Mouse (Mus musculus) neural tube, embryonic 15.5 days (tissue): ENCODE results near the gene Drp2. TPM values are rescaled to one million over a fixed set of nuclear protein-coding genes. Genes with fewer than 3 reads are reported as not detected.

Experiments used
- ATAC-seq: fragments of 200-750 bp; cut with Nextera tagmentation; 2 replicates; pipeline ENCODE4 v1.8.0; 2017; ENCODE audit warnings: mild to moderate bottlenecking, moderate TSS enrichment, moderate library complexity; ENCODE audit not compliant: low FRiP score
- H3K27ac ChIP-seq: fragments of 300-500 bp; sonication (generic); replicated peaks from 2 replicates; pipeline ENCODE4 v1.5.1; 2015; ENCODE audit warnings: mild to moderate bottlenecking, inconsistent platforms
- H3K27me3 ChIP-seq: fragments of 300-500 bp; sonication (generic); replicated peaks from 2 replicates; pipeline ENCODE4 v1.6.1; 2015; ENCODE audit warnings: inconsistent platforms
- H3K36me3 ChIP-seq: fragments of 300-500 bp; sonication (generic); 2 replicates; pipeline ENCODE4 v1.6.1; 2015; ENCODE audit warnings: inconsistent platforms
- H3K4me1 ChIP-seq: fragments of 300-500 bp; sonication (generic); 2 replicates; pipeline ENCODE4 v1.6.1; 2015; ENCODE audit warnings: inconsistent platforms
- H3K4me2 ChIP-seq: fragments of 300-500 bp; sonication (generic); 2 replicates; pipeline ENCODE4 v1.6.1; 2015; ENCODE audit warnings: inconsistent platforms, mild to moderate bottlenecking, moderate library complexity
- H3K4me3 ChIP-seq: fragments of 300-500 bp; sonication (generic); replicated peaks from 2 replicates; pipeline ENCODE4 v1.5.1; 2015; ENCODE audit warnings: mild to moderate bottlenecking, inconsistent platforms
- H3K9ac ChIP-seq: fragments of 300-500 bp; sonication (generic); replicated peaks from 2 replicates; pipeline ENCODE4 v1.6.1; 2015; ENCODE audit warnings: mild to moderate bottlenecking, inconsistent platforms
- H3K9me3 ChIP-seq: fragments of 300-500 bp; sonication (generic); replicated peaks from 2 replicates; pipeline ENCODE4 v1.6.1; 2016; ENCODE audit warnings: inconsistent platforms
- WGBS: fragments of 180-500 bp; shearing (Covaris S2); methylation state at CpG from one replicate; pipeline ENCODE4 v1.1.7; 2015; ENCODE audit warnings: mixed read lengths; 5-methylcytosine and 5-hydroxymethylcytosine counted together
- polyA plus RNA-seq: library from polyadenylated mRNA; unstranded; fragments of >200 nt; fragmentation: Nextera tagmentation; extraction: Ambion mirVana; gene quantifications from 2 replicates; pipeline ENCODE4 v1.2.1, GENCODE M21; 2015

Drp2 gene
- polyA plus RNA-seq, 1 experiment from 2014 or later, result 18.7 TPM

DNA sequence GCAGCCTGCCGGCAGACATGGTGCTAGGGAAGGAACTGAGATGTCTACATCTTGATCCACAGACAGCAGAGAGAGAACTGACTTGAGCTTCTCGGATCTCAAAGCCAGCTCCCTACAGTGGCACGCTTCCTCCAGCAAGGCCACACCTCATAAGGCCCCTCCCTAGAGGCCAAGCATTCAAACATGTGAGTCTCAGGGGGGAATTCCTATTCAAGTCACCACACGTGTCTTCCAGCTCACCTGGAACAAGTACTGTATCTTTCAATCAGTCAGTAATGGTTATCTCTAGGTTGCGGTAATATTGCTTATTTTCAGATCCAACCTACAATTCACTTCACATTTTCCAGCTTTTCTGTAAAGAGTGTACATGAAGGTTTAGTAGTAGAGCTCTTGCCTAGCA lies 15.7 kb downstream of the Drp2 start:
- no peaks in the 10 kb centered on the region for H3K9me3 ChIP-seq
- H3K27me3 ChIP-seq, result no peaks in the 10 kb centered on the region
- H3K36me3 ChIP-seq, result no peaks in the 10 kb centered on the region
- H3K4me1 ChIP-seq, result no peaks in the 10 kb centered on the region
- no peak overlapping the region for H3K4me2 ChIP-seq
- H3K9ac ChIP-seq, result no peak overlapping the region
- WGBS, result 86% methylated on average over 5 of the region's 5 CpGs
- no peak overlapping the region for H3K4me3 ChIP-seq
- ATAC-seq, result no peak
- no peak overlapping the region for H3K27ac ChIP-seq

- Histone ChIP-seq H3K9ac (no peak overlapping the region), H3K9me3 (no peaks in the 10 kb centered on the region), H3K27me3 (no peaks in the 10 kb centered on the region), H3K4me3 (no peak overlapping the region), H3K36me3 (no peaks in the 10 kb centered on the region), H3K4me1 (no peaks in the 10 kb centered on the region), H3K4me2 (no peak overlapping the region), H3K27ac (no peak overlapping the region)
- WGBS, result 94% methylated on average over 5 of the region's 5 CpGs
- ATAC-seq, result no peak
Observed at GRCm38 (mm10) chrX:134424263-134424662, 19.9 kb downstream of the Drp2 start.

DNA sequence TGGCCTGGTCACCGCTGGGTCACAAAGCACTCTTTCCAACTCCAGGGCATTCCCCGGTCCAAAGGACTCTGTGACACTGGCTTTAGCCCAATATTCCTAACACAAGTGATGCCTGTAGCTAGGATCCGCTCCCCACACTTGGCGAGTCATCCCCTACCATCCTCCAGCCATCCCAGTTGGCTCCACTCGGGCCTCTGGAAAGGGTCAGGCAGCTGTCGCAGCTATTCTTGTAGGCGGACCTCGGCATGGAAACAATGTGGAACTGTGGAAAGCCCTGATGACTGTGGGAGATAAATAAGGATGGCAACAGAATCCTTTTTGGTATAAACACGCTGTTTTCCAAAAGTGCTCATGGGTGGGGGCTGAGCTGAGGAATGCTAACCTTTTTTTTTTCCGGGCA lies 21.4 kb downstream of the Drp2 start:
- H3K9me3 ChIP-seq, result no peaks in the 10 kb centered on the region
- no peak overlapping the region for H3K27ac ChIP-seq
- ATAC-seq, result no peak
- WGBS, result 75% methylated on average over 10 of the region's 10 CpGs
- no peaks in the 10 kb centered on the region for H3K4me1 ChIP-seq
- no peaks in the 10 kb centered on the region for H3K36me3 ChIP-seq
- no peaks in the 10 kb centered on the region for H3K27me3 ChIP-seq
- H3K4me3 ChIP-seq, result no peak overlapping the region
- no peak overlapping the region for H3K9ac ChIP-seq
- no peak overlapping the region for H3K4me2 ChIP-seq

- 68% methylated on average over 6 of the region's 6 CpGs for WGBS
- H3K4me1 ChIP-seq, result no peaks in the 10 kb centered on the region
- ATAC-seq, result no peak; the same call in 1 of the 2 replicates
- no peak overlapping the region for H3K4me3 ChIP-seq
- H3K9ac ChIP-seq, result no peak overlapping the region
- H3K36me3 ChIP-seq, result no peaks in the 10 kb centered on the region
- H3K27me3 ChIP-seq, result no peaks in the 10 kb centered on the region
- H3K4me2 ChIP-seq, result no peak overlapping the region
- no peak overlapping the region for H3K27ac ChIP-seq
- no peaks in the 10 kb centered on the region for H3K9me3 ChIP-seq
Observed at GRCm38 (mm10) chrX:134426819-134427218, 22.5 kb downstream of the Drp2 start.

- Histone ChIP-seq H3K9me3 (no peaks in the 10 kb centered on the region), H3K4me3 (no peak overlapping the region), H3K4me2 (no peak overlapping the region), H3K27ac (no peak overlapping the region), H3K9ac (no peak overlapping the region), H3K4me1 (no peaks in the 10 kb centered on the region), H3K27me3 (no peaks in the 10 kb centered on the region), H3K36me3 (no peaks in the 10 kb centered on the region)
- ATAC-seq, result no peak
- WGBS, result 65% methylated on average over 3 of the region's 3 CpGs
Observed at GRCm38 (mm10) chrX:134427307-134427706, 23.0 kb downstream of the Drp2 start.

- Histone ChIP-seq H3K9ac (no peak overlapping the region), H3K36me3 (no peaks in the 10 kb centered on the region), H3K27me3 (no peaks in the 10 kb centered on the region), H3K9me3 (no peaks in the 10 kb centered on the region), H3K27ac (no peak overlapping the region), H3K4me2 (peak overlapping the region; percentile 15; the same call in 1 of the 2 replicates), H3K4me3 (no peak overlapping the region), H3K4me1 (no peaks in the 10 kb centered on the region)
- WGBS, result 74% methylated on average over 53 of the region's 67 CpGs
- no peak for ATAC-seq
Observed at GRCm38 (mm10) chrX:134474988-134475710, 70.8 kb downstream of the Drp2 start.

DNA sequence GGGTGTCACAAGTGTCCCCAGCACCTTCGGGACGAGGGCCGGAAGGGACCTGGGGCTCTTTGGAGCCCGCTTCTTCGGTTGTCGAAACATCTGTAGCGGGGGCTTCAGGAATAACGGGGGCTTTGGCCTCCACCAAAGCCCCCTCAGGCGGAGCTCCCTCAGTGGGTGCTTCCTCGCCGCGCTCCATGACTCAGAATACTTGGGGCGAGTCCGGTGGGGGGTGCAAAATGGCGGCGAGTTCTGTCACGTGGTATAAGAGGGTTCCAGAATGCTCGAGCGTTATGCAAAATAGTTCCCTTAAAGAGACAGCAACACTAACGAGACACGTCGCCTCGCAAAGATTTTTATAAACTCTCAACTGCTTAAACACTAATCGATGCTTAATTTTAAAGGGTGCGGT lies 71.9 kb downstream of the Drp2 start, which contains the start of gene Taf7l:
TSS of gene Taf7l (minus strand) at position 201 of the 400 bp plus-strand sequence.
- no peak within 1 kb of the TSS for H3K4me3 ChIP-seq
- no peaks in the 10 kb centered on the region for H3K27me3 ChIP-seq
- WGBS, result 89% methylated on average over 25 of the region's 25 CpGs
- H3K9ac ChIP-seq, result no peak within 1 kb of the TSS
- H3K27ac ChIP-seq, result no peak within 1 kb of the TSS
- peak within 1 kb of the TSS; percentile 15; the same call in 1 of the 2 replicates for H3K4me2 ChIP-seq
- no peaks in the 10 kb centered on the region for H3K4me1 ChIP-seq
- no peaks in the 10 kb centered on the region for H3K9me3 ChIP-seq
- no peak for ATAC-seq
- no peaks in the 10 kb centered on the region for H3K36me3 ChIP-seq

GRCm38 (mm10) chrX:134481720-134482119 lies 77.4 kb downstream of the Drp2 start:
- no peaks in the 10 kb centered on the region for H3K9me3 ChIP-seq
- H3K27ac ChIP-seq, result no peak overlapping the region
- H3K4me1 ChIP-seq, result no peaks in the 10 kb centered on the region
- ATAC-seq, result no peak
- H3K27me3 ChIP-seq, result no peaks in the 10 kb centered on the region
- no peak overlapping the region for H3K9ac ChIP-seq
- H3K36me3 ChIP-seq, result no peaks in the 10 kb centered on the region
- H3K4me2 ChIP-seq, result no peak overlapping the region
- no peak overlapping the region for H3K4me3 ChIP-seq
- 70% methylated on average over 3 of the region's 3 CpGs for WGBS

DNA sequence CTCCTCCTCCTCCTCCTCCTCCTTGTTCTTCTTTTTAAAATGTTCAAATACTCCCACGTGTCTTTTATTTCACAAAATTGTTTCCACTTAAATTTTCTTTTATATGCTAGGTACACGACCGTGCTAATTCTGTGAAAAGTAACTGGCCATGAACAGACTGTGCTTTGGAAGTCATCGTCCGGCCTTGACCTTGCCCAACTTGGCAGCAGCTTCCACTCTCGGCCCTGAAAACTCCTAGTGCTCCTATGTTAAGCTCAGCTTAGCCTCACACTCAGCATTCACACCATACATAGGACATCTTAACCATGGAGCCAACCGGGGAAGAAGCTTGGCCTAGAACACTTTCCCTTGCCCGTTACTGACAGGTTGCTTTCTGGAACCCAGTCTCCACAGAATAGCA lies 96.3 kb downstream of the Drp2 start:
- no peak overlapping the region for H3K4me3 ChIP-seq
- no peak for ATAC-seq
- 90% methylated on average over 8 of the region's 8 CpGs for WGBS

More for the DNA sequence above, 96.3 kb downstream of the Drp2 start:
- H3K27ac ChIP-seq, result no peak overlapping the region
- 0 out of 2 replicates have a peak, but pooled peaks cover 3% of the 10 kb centered on the region for H3K27me3 ChIP-seq
- no peaks in the 10 kb centered on the region for H3K36me3 ChIP-seq
- no peak overlapping the region for H3K4me2 ChIP-seq
- no peak overlapping the region for H3K9ac ChIP-seq
- no peaks in the 10 kb centered on the region for H3K9me3 ChIP-seq
- H3K4me1 ChIP-seq, result no peaks in the 10 kb centered on the region

Other genes with a start within 250 kb of the Drp2 start
- 1.1 and 1.2 TPM in 2 replicates for gene Xkrx, start 242.5 kb upstream of the Drp2 start, polyA plus RNA-seq
- not detected in 2 replicates for gene Arl13a, start 217.1 kb upstream of the Drp2 start, polyA plus RNA-seq
- 0.26 and 0.32 TPM in 2 replicates for gene Nox1, start 182.6 kb upstream of the Drp2 start, polyA plus RNA-seq
- 7.1 and 10.6 TPM in 2 replicates for gene Trmt2b, start 127.6 kb upstream of the Drp2 start, polyA plus RNA-seq
- 104 and 132 TPM in 2 replicates for gene Tmem35a, start 109.3 kb upstream of the Drp2 start, polyA plus RNA-seq
- gene Cenpi, start 96.5 kb upstream of the Drp2 start, polyA plus RNA-seq, result 5.9 and 11.3 TPM in 2 replicates
- gene Taf7l, start 71.9 kb downstream of the Drp2 start, polyA plus RNA-seq, result 0.15 and 0.28 TPM in 2 replicates
- 51.9 and 62.5 TPM in 2 replicates for gene Timm8a1, start 137.3 kb downstream of the Drp2 start, polyA plus RNA-seq
- 0.75 and 2.6 TPM in 2 replicates for gene Btk, start 179.0 kb downstream of the Drp2 start, polyA plus RNA-seq
- 184 and 216 TPM in 2 replicates for gene Rpl36a, start 181.1 kb downstream of the Drp2 start, polyA plus RNA-seq
- gene Gla, start 196.6 kb downstream of the Drp2 start, polyA plus RNA-seq, result 4.1 and 7.2 TPM in 2 replicates
- gene Hnrnph2, start 196.6 kb downstream of the Drp2 start, polyA plus RNA-seq, result 134 and 144 TPM in 2 replicates